Mouse (Mus musculus): Measurements from ENCODE around the gene Fam214b. TPM values are rescaled to one million over a fixed set of nuclear protein-coding genes. Genes with fewer than 3 reads are reported as not detected.

The Fam214b gene
- polyA plus RNA-seq, 2 experiments, result 16.9 to 22.2 TPM

DNA sequence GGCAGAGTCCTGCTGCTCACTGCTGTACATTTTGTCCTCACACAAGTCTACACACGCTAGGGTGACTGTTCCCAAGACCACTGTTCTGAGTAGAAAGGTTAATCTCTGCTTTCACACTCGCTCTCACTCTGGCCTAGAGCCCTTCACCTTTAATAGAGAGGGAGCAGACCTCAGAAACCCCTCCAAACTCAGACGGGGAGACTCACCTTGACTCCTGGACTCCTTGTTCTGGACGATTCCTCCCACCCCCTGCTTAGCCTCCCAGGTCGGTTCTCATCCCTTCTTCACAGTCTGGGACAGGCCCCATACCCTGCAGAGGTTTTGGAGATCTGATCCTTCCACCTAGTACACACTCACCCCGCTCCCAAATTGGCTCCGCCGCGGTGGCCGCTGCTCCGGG is 6.4 kb downstream of the Fam214b start:
- Histone ChIP-seq H3K9me3 (ENCODE audit: control insufficient read depth, low read length) (no peaks in the 10 kb centered on the region), H3K27ac (peak overlapping the region; percentile 98), H3K4me3 (ENCODE audit: insufficient read depth in 1 of 2, low read depth in 2 of 2, low read length in 2 of 2) (peak overlapping the region; percentile 76 to 84), H3K27me3 (ENCODE audit: control insufficient read depth, insufficient read depth, low read length) (no peaks in the 10 kb centered on the region), H3K9ac (replicated peaks) (peak overlapping the region; percentile 93), H3K4me2 (ENCODE audit: low read depth) (peak overlapping the region; percentile 86), H3K4me1 (replicated peaks; ENCODE audit: control insufficient read depth in 2 of 2, insufficient read depth in 2 of 2, low read length in 1 of 2) (peaks cover 35 to 45% of the 10 kb centered on the region in 2 experiments), H3K36me3 (replicated peaks; ENCODE audit: control insufficient read depth, insufficient read depth, low read depth) (peaks cover 14% of the 10 kb centered on the region)
- 8% methylated on average over 11 of the region's 11 CpGs for WGBS (ENCODE audit: insufficient replicate concordance)
- TF ChIP-seq EP300 (IDR thresholded peaks at IDR 0.05; ENCODE audit: low read depth), result no peak
- TF ChIP-seq CTCF (IDR thresholded peaks at IDR 0.05; ENCODE audit: low read depth), result no peak
- ATAC-seq (ENCODE audit: insufficient read depth), result peak; percentile 13
- DNase-seq (ENCODE audit: low read depth in 3 of 3, low spot score in 3 of 3), result no peak

DNA sequence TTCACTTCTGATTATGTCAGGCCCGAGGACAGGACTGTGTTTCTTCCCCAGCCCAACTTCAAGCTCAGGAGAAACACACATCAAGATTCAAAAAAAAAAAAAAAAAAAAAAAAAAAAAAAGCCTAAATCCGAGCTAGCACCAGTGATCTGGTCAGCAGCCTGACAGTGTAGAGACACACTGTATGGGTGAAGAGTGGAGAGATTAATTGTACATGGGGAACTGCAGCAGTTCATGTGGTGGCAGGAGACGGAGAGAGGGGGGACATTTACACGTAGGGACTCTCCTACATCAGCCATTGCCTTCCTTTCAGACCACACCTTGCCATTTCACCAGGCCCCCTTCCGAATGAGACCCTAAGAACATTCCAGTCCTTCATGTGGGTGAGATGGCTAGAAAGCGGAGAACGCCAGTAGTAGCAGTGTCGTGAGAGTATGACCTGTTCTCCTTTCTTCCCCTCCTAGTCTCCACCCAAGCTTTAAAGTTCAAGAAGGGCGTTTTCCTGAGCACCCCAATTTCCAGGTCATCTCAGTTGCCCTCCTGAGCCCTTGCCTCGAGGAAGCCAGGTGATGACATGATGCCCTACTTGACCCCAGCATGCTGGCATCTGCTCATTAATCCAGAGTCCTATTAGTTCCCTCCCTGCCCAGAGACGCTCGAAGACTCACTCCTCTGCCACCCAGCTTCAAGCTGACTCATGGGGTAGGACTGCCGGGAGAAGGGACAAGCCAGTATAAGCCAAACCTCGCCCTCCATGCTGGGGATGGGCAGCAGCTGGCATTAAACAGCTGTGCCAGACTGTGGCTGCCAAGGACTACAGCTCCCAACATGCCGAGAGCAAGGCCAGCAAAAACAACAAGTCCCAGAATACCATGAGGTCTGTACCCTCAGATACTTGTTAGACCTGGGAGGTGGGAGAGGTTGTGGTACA is 7.2 kb downstream of the Fam214b start:
- H3K4me2 ChIP-seq (ENCODE audit: low read depth), result peak overlapping the region; percentile 86
- peaks cover 20% of the 10 kb centered on the region for H3K36me3 ChIP-seq (replicated peaks; ENCODE audit: control insufficient read depth, insufficient read depth, low read depth)
- TF ChIP-seq CTCF (IDR thresholded peaks at IDR 0.05; ENCODE audit: low read depth) (no peak), EP300 (IDR thresholded peaks at IDR 0.05; ENCODE audit: low read depth) (no peak)
- no peaks in the 10 kb centered on the region for H3K27me3 ChIP-seq (ENCODE audit: control insufficient read depth, insufficient read depth, low read length)
- peaks cover 33 to 38% of the 10 kb centered on the region in 2 experiments for H3K4me1 ChIP-seq (replicated peaks; ENCODE audit: control insufficient read depth in 2 of 2, insufficient read depth in 2 of 2, low read length in 1 of 2)
- WGBS (ENCODE audit: insufficient replicate concordance), result 40% methylated on average over 15 of the region's 15 CpGs
- H3K27ac ChIP-seq, result peak overlapping the region; percentile 98
- H3K9me3 ChIP-seq (ENCODE audit: control insufficient read depth, low read length), result no peaks in the 10 kb centered on the region
- ATAC-seq (ENCODE audit: insufficient read depth) (peak; percentile 29; the same call in 1 of the 2 replicates), DNase-seq (ENCODE audit: low read depth in 3 of 3, low spot score in 3 of 3) (peak in 1 of 3 experiments; percentile 47)
- H3K4me3 ChIP-seq (ENCODE audit: insufficient read depth in 1 of 2, low read depth in 2 of 2, low read length in 2 of 2), result peak overlapping the region; percentile 76 to 84
- peak overlapping the region; percentile 93 for H3K9ac ChIP-seq (replicated peaks)

DNA sequence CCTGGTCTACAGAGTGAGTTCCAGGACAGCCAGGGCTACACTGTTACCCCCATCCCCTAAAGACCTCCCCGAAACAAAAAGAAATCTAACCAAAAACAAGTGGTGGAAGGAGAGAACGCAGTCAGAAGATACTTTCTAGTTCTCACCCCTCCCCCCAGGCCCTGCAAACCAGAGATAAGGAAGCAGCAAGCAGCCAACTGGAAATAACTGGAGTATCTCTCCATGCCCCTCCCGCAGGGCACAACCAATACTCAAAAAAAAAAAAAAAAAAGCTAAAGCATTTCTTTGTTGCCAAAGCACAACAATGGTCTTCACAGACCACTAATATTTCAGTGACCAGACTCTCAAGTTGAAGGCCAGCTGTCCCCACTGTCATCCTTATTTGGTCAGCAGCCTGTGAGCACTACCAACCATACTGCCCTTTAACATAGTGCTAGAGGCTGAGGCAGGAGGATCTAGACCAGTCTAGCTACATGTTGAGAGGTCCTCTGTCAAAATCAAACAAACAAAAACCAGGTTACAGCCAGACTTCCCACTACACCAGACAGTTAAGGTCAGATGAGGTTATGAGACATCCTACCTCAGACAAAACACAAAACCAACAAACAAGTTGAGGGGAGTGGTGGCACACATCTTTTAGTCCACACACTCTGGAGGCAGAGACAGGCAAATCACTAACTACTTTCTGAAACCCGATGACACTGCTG is 8.0 kb downstream of the Fam214b start:
- H3K27me3 ChIP-seq (ENCODE audit: control insufficient read depth, insufficient read depth, low read length), result no peaks in the 10 kb centered on the region
- H3K4me2 ChIP-seq (ENCODE audit: low read depth), result peak overlapping the region; percentile 86
- peak overlapping the region; percentile 98 for H3K27ac ChIP-seq
- TF ChIP-seq CTCF (IDR thresholded peaks at IDR 0.05; ENCODE audit: low read depth) (no peak; the same call in 1 of the 2 replicates), EP300 (IDR thresholded peaks at IDR 0.05; ENCODE audit: low read depth) (peak; percentile 95)
- ATAC-seq (ENCODE audit: insufficient read depth), result peak; percentile 63
- under 1% methylated on average over 4 of the region's 4 CpGs for WGBS (ENCODE audit: insufficient replicate concordance)
- DNase-seq (ENCODE audit: low read depth in 3 of 3, low spot score in 3 of 3), result peak; percentile 85 to 86 (median 86)
- peak overlapping the region; percentile 76 to 84 for H3K4me3 ChIP-seq (ENCODE audit: insufficient read depth in 1 of 2, low read depth in 2 of 2, low read length in 2 of 2)
- peak overlapping the region; percentile 93 for H3K9ac ChIP-seq (replicated peaks)
- peaks cover 30 to 35% of the 10 kb centered on the region in 2 experiments for H3K4me1 ChIP-seq (replicated peaks; ENCODE audit: control insufficient read depth in 2 of 2, insufficient read depth in 2 of 2, low read length in 1 of 2)
- peaks cover 22% of the 10 kb centered on the region for H3K36me3 ChIP-seq (replicated peaks; ENCODE audit: control insufficient read depth, insufficient read depth, low read depth)
- H3K9me3 ChIP-seq (ENCODE audit: control insufficient read depth, low read length), result no peaks in the 10 kb centered on the region

DNA sequence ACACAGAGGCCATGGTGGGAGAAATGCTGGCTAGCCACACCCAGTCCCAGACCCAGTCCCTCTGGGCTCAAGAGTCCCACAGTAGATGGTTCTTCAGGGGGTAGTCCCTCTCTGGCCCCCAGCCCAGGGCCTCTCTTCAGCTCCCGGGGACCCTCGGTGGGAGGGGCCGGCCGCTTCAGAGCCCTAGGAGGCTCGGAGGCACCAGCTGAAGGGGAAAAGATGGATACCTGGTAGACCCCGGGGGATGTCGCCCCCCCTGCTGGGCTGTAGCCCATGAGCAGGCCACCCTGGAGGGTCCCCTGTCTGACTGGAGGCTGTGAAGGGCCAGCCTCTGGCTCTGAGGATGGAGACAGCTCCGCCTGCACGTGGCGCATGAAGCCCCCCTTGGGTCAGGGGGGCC is 9.7 kb downstream of the Fam214b start:
- Histone ChIP-seq H3K9me3 (ENCODE audit: control insufficient read depth, low read length) (no peaks in the 10 kb centered on the region), H3K4me1 (replicated peaks; ENCODE audit: control insufficient read depth in 2 of 2, insufficient read depth in 2 of 2, low read length in 1 of 2) (peaks cover 35 to 38% of the 10 kb centered on the region in 2 experiments), H3K27me3 (ENCODE audit: control insufficient read depth, insufficient read depth, low read length) (no peaks in the 10 kb centered on the region), H3K9ac (replicated peaks) (peak overlapping the region; percentile 93; the same call in 1 of the 2 replicates), H3K27ac (no peak overlapping the region), H3K4me2 (ENCODE audit: low read depth) (peak overlapping the region; percentile 86), H3K4me3 (ENCODE audit: insufficient read depth in 1 of 2, low read depth in 2 of 2, low read length in 2 of 2) (peak overlapping the region in 1 of 2 experiments; percentile 76; a peak in 2 of 4 replicates), H3K36me3 (replicated peaks; ENCODE audit: control insufficient read depth, insufficient read depth, low read depth) (peaks cover 22% of the 10 kb centered on the region)
- ATAC-seq (ENCODE audit: insufficient read depth), result no peak
- no peak for DNase-seq (ENCODE audit: low read depth in 3 of 3, low spot score in 3 of 3)
- no peak for TF ChIP-seq CTCF (IDR thresholded peaks at IDR 0.05; ENCODE audit: low read depth)
- TF ChIP-seq EP300 (IDR thresholded peaks at IDR 0.05; ENCODE audit: low read depth), result no peak
- WGBS (ENCODE audit: insufficient replicate concordance), result 82% methylated on average over 10 of the region's 10 CpGs
